Mouse (Mus musculus): Measurements from ENCODE around the gene Nfatc2. TPM values are rescaled to one million over a fixed set of nuclear protein-coding genes. Genes with fewer than 3 reads are reported as not detected.

Gene Nfatc2
- polyA plus RNA-seq, 1 experiment: 1.0 TPM

- Histone ChIP-seq H3K27me3 (replicated peaks) (peaks cover 52% of the 10 kb centered on the region), H3K9me3 (peaks cover 40% of the 10 kb centered on the region), H3K4me3 (replicated peaks) (no peak overlapping the region), H3K36me3 (replicated peaks; ENCODE audit: low read length) (no peaks in the 10 kb centered on the region), H3K4me1 (peaks cover 10% of the 10 kb centered on the region)
- TF ChIP-seq FLI1 (IDR thresholded peaks at IDR 0.05; ENCODE audit: low read length) (no peak), GATA1 (IDR thresholded peaks at IDR 0.05; ENCODE audit: borderline replicate concordance, low read length) (no peak)
Measured at GRCm38 (mm10) chr2:168441494-168441893, 160.0 kb downstream of the Nfatc2 start.

- Histone ChIP-seq H3K4me1 (peaks cover 10% of the 10 kb centered on the region), H3K27me3 (replicated peaks) (peaks cover 50% of the 10 kb centered on the region), H3K4me3 (replicated peaks) (no peak overlapping the region), H3K9me3 (peaks cover 46% of the 10 kb centered on the region), H3K36me3 (replicated peaks; ENCODE audit: low read length) (no peaks in the 10 kb centered on the region)
- TF ChIP-seq FLI1 (IDR thresholded peaks at IDR 0.05; ENCODE audit: low read length): no peak
- TF ChIP-seq GATA1 (IDR thresholded peaks at IDR 0.05; ENCODE audit: borderline replicate concordance, low read length): no peak
Measured at GRCm38 (mm10) chr2:168440918-168441328, 160.5 kb downstream of the Nfatc2 start.

- Histone ChIP-seq H3K36me3 (replicated peaks; ENCODE audit: low read length) (no peaks in the 10 kb centered on the region), H3K9me3 (peaks cover 57% of the 10 kb centered on the region), H3K4me3 (replicated peaks) (no peak overlapping the region), H3K27me3 (replicated peaks) (peaks cover 46% of the 10 kb centered on the region), H3K4me1 (no peaks in the 10 kb centered on the region)
- TF ChIP-seq FLI1 (IDR thresholded peaks at IDR 0.05; ENCODE audit: low read length) (no peak), GATA1 (IDR thresholded peaks at IDR 0.05; ENCODE audit: borderline replicate concordance, low read length) (no peak)
Measured at GRCm38 (mm10) chr2:168438981-168439452, 162.4 kb downstream of the Nfatc2 start.

- Histone ChIP-seq H3K9me3 (peaks cover 39% of the 10 kb centered on the region), H3K36me3 (replicated peaks; ENCODE audit: low read length) (no peaks in the 10 kb centered on the region), H3K4me3 (replicated peaks) (no peak overlapping the region), H3K27me3 (replicated peaks) (peaks cover 43% of the 10 kb centered on the region), H3K4me1 (no peaks in the 10 kb centered on the region)
- TF ChIP-seq GATA1 (IDR thresholded peaks at IDR 0.05; ENCODE audit: borderline replicate concordance, low read length) (no peak), FLI1 (IDR thresholded peaks at IDR 0.05; ENCODE audit: low read length) (no peak)
Measured at GRCm38 (mm10) chr2:168434187-168434586, 167.3 kb downstream of the Nfatc2 start.

- Histone ChIP-seq H3K36me3 (replicated peaks; ENCODE audit: low read length) (no peaks in the 10 kb centered on the region), H3K4me3 (replicated peaks) (no peak overlapping the region), H3K4me1 (no peaks in the 10 kb centered on the region), H3K27me3 (replicated peaks) (peaks cover 37% of the 10 kb centered on the region), H3K9me3 (peaks cover 42% of the 10 kb centered on the region)
- no peak for TF ChIP-seq GATA1 (IDR thresholded peaks at IDR 0.05; ENCODE audit: borderline replicate concordance, low read length)
- TF ChIP-seq FLI1 (IDR thresholded peaks at IDR 0.05; ENCODE audit: low read length): no peak
Measured at GRCm38 (mm10) chr2:168433392-168433791, 168.1 kb downstream of the Nfatc2 start.

GRCm38 (mm10) chr2:168432394-168432793 lies 169.1 kb downstream of the Nfatc2 start:
- Histone ChIP-seq H3K36me3 (replicated peaks; ENCODE audit: low read length) (no peaks in the 10 kb centered on the region), H3K9me3 (peaks cover 52% of the 10 kb centered on the region), H3K4me1 (no peaks in the 10 kb centered on the region), H3K27me3 (replicated peaks) (peaks cover 38% of the 10 kb centered on the region), H3K4me3 (replicated peaks) (no peak overlapping the region)
- TF ChIP-seq FLI1 (IDR thresholded peaks at IDR 0.05; ENCODE audit: low read length): no peak
- TF ChIP-seq GATA1 (IDR thresholded peaks at IDR 0.05; ENCODE audit: borderline replicate concordance, low read length): no peak

GRCm38 (mm10) chr2:168429598-168429997 lies 171.9 kb downstream of the Nfatc2 start:
- Histone ChIP-seq H3K36me3 (replicated peaks; ENCODE audit: low read length) (no peaks in the 10 kb centered on the region), H3K4me1 (no peaks in the 10 kb centered on the region), H3K9me3 (peaks cover 40% of the 10 kb centered on the region), H3K4me3 (replicated peaks) (no peak overlapping the region), H3K27me3 (replicated peaks) (peaks cover 42% of the 10 kb centered on the region)
- TF ChIP-seq GATA1 (IDR thresholded peaks at IDR 0.05; ENCODE audit: borderline replicate concordance, low read length): no peak
- no peak for TF ChIP-seq FLI1 (IDR thresholded peaks at IDR 0.05; ENCODE audit: low read length)

- TF ChIP-seq FLI1 (IDR thresholded peaks at IDR 0.05; ENCODE audit: low read length) (no peak), GATA1 (IDR thresholded peaks at IDR 0.05; ENCODE audit: borderline replicate concordance, low read length) (no peak)
- no peaks in the 10 kb centered on the region for H3K36me3 ChIP-seq (replicated peaks; ENCODE audit: low read length)
- H3K9me3 ChIP-seq: peaks cover 40% of the 10 kb centered on the region
- H3K27me3 ChIP-seq (replicated peaks): peaks cover 42% of the 10 kb centered on the region
- H3K4me3 ChIP-seq (replicated peaks): no peak overlapping the region
- H3K4me1 ChIP-seq: no peaks in the 10 kb centered on the region
Measured at GRCm38 (mm10) chr2:168428375-168428901, 173.0 kb downstream of the Nfatc2 start.

Other genes starting within 250 kb of the Nfatc2 start
- gene Atp9a, start 140.8 kb upstream of the Nfatc2 start, polyA plus RNA-seq (2012; ENCODE audit: insufficient read depth, low replicate concordance): 1.5 TPM in 1 of 2 replicates, not detected in the other
- gene Sall4, start 166.3 kb upstream of the Nfatc2 start, polyA plus RNA-seq (2012; ENCODE audit: insufficient read depth, low replicate concordance): not detected in 2 replicates

All from megakaryocyte, embryonic 14.5 days (primary cell).